Mouse (Mus musculus): ENCODE measurements around the gene Nufip1. TPM values are rescaled to one million over a fixed set of nuclear protein-coding genes. Genes with fewer than 3 reads are reported as not detected.
A peak's percentile ranks its signal among the peaks of the same experiment; 100 is the strongest.
"Not testable (repeated sequence)": the region's sequence is repeated elsewhere in the genome, so short reads cannot be mapped to it uniquely, and the experiment has no call there.

The Nufip1 gene
- polyA plus RNA-seq, 1 experiment from 2014 or later, result 21.9 TPM

DNA sequence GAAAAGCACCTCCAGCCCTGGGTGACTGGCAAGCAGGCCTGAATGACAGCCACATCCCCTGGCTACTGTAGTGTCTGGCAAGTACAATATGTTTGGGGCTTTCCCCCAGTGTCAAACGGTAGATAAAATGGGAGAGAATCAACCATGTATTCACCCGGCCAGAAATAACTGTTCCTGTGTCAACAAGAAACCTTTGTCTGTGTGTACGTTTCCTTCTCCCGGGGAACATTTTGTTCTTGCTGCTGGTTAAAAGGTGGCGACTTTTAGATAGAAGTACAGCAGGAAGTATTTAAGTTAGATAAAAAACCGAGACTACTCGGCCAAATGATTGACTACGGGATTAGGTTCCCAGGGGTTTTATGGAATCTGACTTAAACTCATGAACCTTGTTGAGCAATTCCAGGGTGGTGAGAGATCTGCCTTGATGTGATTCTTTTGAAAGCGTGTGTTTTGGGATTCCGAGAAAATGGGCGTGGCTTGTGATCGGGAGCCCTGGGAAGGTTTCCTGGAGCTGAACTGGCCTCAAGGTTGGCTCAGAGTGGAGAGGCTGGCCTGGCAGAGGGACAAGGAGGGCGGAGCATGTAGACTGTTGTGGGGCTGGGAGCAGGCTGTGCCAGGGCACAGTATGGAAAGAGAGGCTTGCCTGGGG is 39.0 kb downstream of the Nufip1 start:
- H3K27ac ChIP-seq, result peak overlapping the region; percentile 21; the same call in 1 of the 2 replicates
- H3K36me3 ChIP-seq (replicated peaks), result no peaks in the 10 kb centered on the region
- no peak overlapping the region; the same call in 1 of the 2 replicates for H3K4me3 ChIP-seq
- H3K9me3 ChIP-seq, result no peaks in the 10 kb centered on the region
- no peaks in the 10 kb centered on the region for H3K27me3 ChIP-seq (ENCODE audit: poor library complexity, severe bottlenecking)
- 50% methylated on average over 13 of the region's 13 CpGs for WGBS
- DNase-seq (ENCODE audit: extremely low spot score, low spot score), result no peak
- peaks cover 60% of the 10 kb centered on the region for H3K4me1 ChIP-seq

DNA sequence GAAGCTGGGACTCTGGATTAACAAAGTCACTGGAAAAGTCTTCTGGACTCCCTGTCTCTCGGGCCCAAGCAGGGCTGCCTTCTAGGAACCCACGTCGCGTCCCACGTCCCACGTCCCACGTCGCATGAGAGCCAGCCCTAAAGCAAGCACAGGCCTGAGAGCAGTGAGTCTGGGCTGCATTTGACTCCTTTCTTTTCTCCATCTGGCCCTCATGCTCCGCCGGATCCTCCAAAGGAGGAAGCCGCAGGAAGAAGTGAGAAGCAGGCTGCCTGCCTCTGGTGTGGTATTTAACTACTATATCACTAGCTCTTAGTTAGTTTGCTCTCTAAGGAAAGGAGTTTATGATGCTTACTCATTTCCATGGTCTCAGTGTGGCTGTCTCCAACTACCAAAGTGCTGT is 39.8 kb downstream of the Nufip1 start:
- DNase-seq (ENCODE audit: extremely low spot score, low spot score), result no peak
- peak overlapping the region; percentile 21; the same call in 1 of the 2 replicates for H3K27ac ChIP-seq
- whole genome bisulfite sequencing, result 83% methylated on average over 11 of the region's 11 CpGs

GRCm38 (mm10) chr14:76151011-76151410 is 40.3 kb downstream of the Nufip1 start:
- no peak for DNase-seq (ENCODE audit: extremely low spot score, low spot score)
- Histone ChIP-seq H3K36me3 (replicated peaks) (no peaks in the 10 kb centered on the region), H3K27ac (0 out of 2 replicates have a peak overlapping the region, but pooled peaks have one; percentile 100), H3K4me3 (peak overlapping the region; percentile 85; the same call in 1 of the 2 replicates), H3K9me3 (no peaks in the 10 kb centered on the region), H3K4me1 (peaks cover 50% of the 10 kb centered on the region), H3K27me3 (ENCODE audit: poor library complexity, severe bottlenecking) (no peaks in the 10 kb centered on the region)
- WGBS, result 79% methylated on average over 2 of the region's 2 CpGs

More for the DNA sequence above, 39.8 kb downstream of the Nufip1 start:
- H3K4me3 ChIP-seq, result no peak overlapping the region
- H3K36me3 ChIP-seq (replicated peaks), result no peaks in the 10 kb centered on the region
- no peaks in the 10 kb centered on the region for H3K27me3 ChIP-seq (ENCODE audit: poor library complexity, severe bottlenecking)
- no peaks in the 10 kb centered on the region for H3K9me3 ChIP-seq
- peaks cover 55% of the 10 kb centered on the region for H3K4me1 ChIP-seq

DNA sequence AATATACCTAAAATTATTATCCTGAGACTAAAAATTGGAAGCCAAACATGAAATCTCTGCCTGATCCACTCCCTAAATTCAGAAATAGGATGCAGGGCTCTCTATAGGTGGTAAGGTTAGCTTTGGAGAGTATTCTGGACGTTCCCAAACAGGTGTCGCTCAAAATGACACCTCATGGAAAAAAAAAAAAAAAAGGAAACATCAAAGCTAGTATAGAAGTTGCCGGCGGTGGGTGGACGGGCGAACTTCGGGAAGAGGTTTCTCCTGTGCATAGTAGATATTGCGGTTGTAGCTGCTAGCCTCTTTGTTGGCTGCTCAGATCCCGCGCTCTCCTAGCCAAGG is 41.1 kb downstream of the Nufip1 start:
- H3K27ac ChIP-seq, result peak overlapping the region; percentile 100
- no peak for DNase-seq (ENCODE audit: extremely low spot score, low spot score)
- WGBS, result under 1% methylated on average over 10 of the region's 10 CpGs
- H3K36me3 ChIP-seq (replicated peaks), result no peaks in the 10 kb centered on the region
- H3K9me3 ChIP-seq, result no peaks in the 10 kb centered on the region
- H3K27me3 ChIP-seq (ENCODE audit: poor library complexity, severe bottlenecking), result no peaks in the 10 kb centered on the region
- peak overlapping the region; percentile 85 for H3K4me3 ChIP-seq
- H3K4me1 ChIP-seq, result peaks cover 47% of the 10 kb centered on the region

DNA sequence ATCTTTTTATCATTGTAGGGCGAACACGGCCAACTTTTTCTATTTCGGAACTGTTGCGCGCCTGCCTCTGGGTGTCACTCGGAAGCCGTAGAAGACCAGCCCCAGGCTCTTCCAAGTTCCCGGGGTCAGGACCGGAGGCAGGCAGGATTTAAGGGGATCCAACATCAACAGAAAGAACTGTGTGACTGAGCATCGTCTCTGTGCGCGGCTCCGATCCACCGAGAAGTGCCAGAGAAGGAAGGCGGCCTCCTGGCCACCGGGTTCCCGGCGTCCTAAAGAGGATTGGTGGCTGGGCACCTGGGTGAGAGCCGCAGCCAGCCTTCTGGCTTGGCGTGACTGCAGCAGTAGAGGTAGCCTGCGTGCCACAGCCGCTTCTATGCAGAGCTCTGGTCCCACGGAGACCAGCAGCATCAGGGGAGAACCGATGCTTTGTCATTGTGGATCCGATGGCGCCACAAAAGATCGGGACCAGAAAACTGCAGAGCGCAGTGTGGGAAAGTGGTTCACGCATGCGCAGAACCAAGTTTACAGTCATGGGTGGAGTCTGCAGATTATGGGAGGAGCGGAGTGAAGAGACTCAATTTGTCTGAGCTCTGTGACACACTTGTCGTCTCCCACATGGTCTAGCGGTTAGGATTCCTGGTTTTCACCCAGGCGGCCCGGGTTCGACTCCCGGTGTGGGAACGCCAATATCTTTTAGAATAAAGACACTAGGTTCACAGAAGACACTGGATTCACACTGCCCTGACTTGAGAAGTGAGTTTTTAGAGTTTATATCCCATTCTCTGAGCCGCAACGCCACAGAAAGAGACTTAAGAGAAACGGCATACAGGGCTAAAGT is 41.7 kb downstream of the Nufip1 start:
- H3K36me3 ChIP-seq (replicated peaks), result no peaks in the 10 kb centered on the region
- WGBS, result under 1% methylated on average over 41 of the region's 41 CpGs
- H3K4me3 ChIP-seq, result peak overlapping the region; percentile 85

DNA sequence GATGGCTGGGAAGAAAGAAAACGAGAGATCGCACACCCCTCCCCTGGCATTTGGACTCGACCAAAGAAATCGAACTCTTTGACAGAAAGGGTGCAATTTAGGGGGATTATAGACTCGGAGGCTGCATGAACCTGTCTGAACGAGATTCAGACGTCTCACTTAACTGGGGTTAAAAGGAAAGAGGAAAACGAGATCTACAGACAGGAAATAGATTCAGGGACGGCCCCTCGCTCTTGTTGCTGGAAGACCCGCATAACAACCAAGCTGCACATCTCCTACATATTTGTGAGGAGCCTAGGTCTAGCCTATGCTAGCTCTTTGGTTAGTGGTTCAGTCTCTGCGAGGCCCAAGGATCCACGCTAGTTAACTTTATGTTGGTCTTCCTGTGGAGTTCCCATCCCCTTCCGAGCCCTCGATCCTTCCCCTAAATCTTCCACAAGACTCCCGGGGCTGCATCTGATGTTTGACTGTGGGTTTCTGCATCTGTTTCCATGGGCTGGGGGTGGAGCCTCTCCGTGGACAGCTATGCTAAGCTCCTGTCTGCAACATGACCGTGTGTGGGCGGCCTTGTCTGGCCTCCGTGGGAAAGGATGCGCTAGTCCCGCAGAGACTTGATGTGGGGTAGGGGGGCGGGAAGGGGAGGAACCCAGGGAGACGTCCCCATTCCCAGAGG is 42.4 kb downstream of the Nufip1 start:
- Histone ChIP-seq H3K27ac (peak overlapping the region; percentile 100), H3K27me3 (ENCODE audit: poor library complexity, severe bottlenecking) (no peaks in the 10 kb centered on the region), H3K4me3 (peak overlapping the region; percentile 85), H3K9me3 (no peaks in the 10 kb centered on the region), H3K36me3 (replicated peaks) (no peaks in the 10 kb centered on the region), H3K4me1 (peaks cover 58% of the 10 kb centered on the region)
- 1% methylated on average over 24 of the region's 24 CpGs for WGBS
- peak; percentile 60 for DNase-seq (ENCODE audit: extremely low spot score, low spot score)

More for the DNA sequence above, 41.7 kb downstream of the Nufip1 start:
- Histone ChIP-seq H3K9me3 (no peaks in the 10 kb centered on the region), H3K27ac (peak overlapping the region; percentile 100), H3K4me1 (peaks cover 52% of the 10 kb centered on the region), H3K27me3 (ENCODE audit: poor library complexity, severe bottlenecking) (no peaks in the 10 kb centered on the region)
- peak; percentile 94 for DNase-seq (ENCODE audit: extremely low spot score, low spot score)

DNA sequence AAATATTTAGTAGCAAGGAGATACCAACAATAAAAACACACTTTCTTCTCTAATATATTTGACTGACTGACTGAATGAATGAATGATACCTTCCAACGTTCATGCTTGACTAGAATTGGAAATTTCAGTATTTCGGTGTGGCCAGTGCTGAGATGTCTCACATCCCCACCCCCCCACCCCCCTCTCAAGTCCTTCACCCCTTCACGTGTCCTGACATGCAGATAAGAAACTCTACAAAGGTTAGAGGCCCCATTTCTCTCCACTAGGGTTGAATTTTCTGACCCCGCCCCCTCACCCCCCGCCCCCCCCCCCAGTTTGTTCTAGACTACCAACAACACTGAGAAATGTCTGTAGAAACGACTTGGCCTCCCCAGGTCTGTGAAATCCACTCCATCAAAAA is 43.1 kb downstream of the Nufip1 start:
- 27% methylated on average over 6 of the region's 6 CpGs for WGBS
- no peaks in the 10 kb centered on the region for H3K36me3 ChIP-seq (replicated peaks)
- peaks cover 62% of the 10 kb centered on the region for H3K4me1 ChIP-seq
- H3K27me3 ChIP-seq (ENCODE audit: poor library complexity, severe bottlenecking), result no peaks in the 10 kb centered on the region
- no peak overlapping the region for H3K27ac ChIP-seq
- no peaks in the 10 kb centered on the region for H3K9me3 ChIP-seq
- peak overlapping the region; percentile 85 for H3K4me3 ChIP-seq
- no peak for DNase-seq (ENCODE audit: extremely low spot score, low spot score)

GRCm38 (mm10) chr14:76158192-76158785 is 47.6 kb downstream of the Nufip1 start:
- H3K4me1 ChIP-seq, result peaks cover 24% of the 10 kb centered on the region
- no peak overlapping the region for H3K4me3 ChIP-seq
- no peaks in the 10 kb centered on the region for H3K9me3 ChIP-seq
- H3K36me3 ChIP-seq (replicated peaks), result no peaks in the 10 kb centered on the region
- peak overlapping the region; percentile 15; the same call in 1 of the 2 replicates for H3K27ac ChIP-seq
- H3K27me3 ChIP-seq (ENCODE audit: poor library complexity, severe bottlenecking), result no peaks in the 10 kb centered on the region; the same call in 1 of the 2 replicates
- DNase-seq (ENCODE audit: extremely low spot score, low spot score), result no peak
- 65% methylated on average over 5 of the region's 5 CpGs for WGBS

DNA sequence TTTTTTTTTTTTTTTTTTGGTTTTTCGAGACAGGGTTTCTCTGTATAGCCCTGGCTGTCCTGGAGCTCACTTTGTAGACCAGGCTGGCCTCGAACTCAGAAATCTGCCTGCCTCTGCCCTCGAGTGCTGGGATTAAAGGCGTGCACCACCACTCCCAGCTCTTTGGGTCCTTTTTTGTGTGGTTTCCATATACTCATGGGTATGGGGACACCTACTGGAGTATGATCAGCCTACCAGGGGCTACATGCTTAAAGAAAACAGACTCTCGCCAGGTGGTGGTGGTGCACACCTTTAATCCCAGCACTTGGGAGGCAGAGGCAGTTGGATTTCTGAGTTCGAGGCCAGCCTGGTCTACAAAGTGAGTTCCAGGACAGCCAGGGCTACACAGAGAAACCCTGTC is 49.9 kb downstream of the Nufip1 start:
- not testable (repeated sequence) for DNase-seq (ENCODE audit: extremely low spot score, low spot score); H3K27ac ChIP-seq
- 85% methylated on average over 6 of the region's 6 CpGs for WGBS

DNA sequence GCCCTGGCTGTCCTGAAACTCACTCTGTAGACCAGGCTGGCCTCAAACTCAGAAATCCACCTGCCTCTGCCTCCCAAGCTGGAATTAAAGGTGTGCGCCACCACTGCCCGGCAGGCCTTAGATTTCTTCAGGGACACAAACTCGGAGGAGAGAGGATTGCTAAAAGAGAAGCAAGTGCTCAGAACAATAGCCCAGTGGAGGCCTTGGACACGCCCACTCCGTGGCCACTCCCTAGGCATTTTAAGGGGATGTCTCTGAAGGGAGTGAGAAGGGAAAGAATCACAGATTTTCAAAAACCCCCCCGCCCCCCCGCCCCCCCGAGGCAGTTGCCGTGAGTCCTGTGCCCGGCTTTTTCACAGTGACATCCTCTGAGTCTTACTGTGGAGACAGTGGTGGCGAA is 53.5 kb downstream of the Nufip1 start:
- Histone ChIP-seq H3K36me3 (replicated peaks) (no peaks in the 10 kb centered on the region), H3K27me3 (ENCODE audit: poor library complexity, severe bottlenecking) (peaks cover 33% of the 10 kb centered on the region), H3K4me1 (peaks cover 15% of the 10 kb centered on the region), H3K27ac (no peak overlapping the region), H3K9me3 (no peaks in the 10 kb centered on the region), H3K4me3 (no peak overlapping the region; the same call in 1 of the 2 replicates)
- 38% methylated on average over 11 of the region's 11 CpGs for WGBS
- no peak for DNase-seq (ENCODE audit: extremely low spot score, low spot score)

More for the DNA sequence above, 49.9 kb downstream of the Nufip1 start:
- Histone ChIP-seq H3K4me1 (peaks cover 30% of the 10 kb centered on the region), H3K27me3 (ENCODE audit: poor library complexity, severe bottlenecking) (peaks cover 23% of the 10 kb centered on the region)
- not testable (repeated sequence) for H3K9me3 ChIP-seq; H3K4me3 ChIP-seq; H3K36me3 ChIP-seq (replicated peaks)

GRCm38 (mm10) chr14:76164904-76165755 is 54.4 kb downstream of the Nufip1 start:
- no peaks in the 10 kb centered on the region for H3K9me3 ChIP-seq
- no peaks in the 10 kb centered on the region for H3K36me3 ChIP-seq (replicated peaks)
- H3K4me3 ChIP-seq, result peak overlapping the region; percentile 25
- peaks cover 33% of the 10 kb centered on the region for H3K27me3 ChIP-seq (ENCODE audit: poor library complexity, severe bottlenecking)
- 31% methylated on average over 32 of the region's 32 CpGs for WGBS
- peaks cover 22% of the 10 kb centered on the region for H3K4me1 ChIP-seq
- H3K27ac ChIP-seq, result 0 out of 2 replicates have a peak overlapping the region, but pooled peaks have one; percentile 35
- no peak for DNase-seq (ENCODE audit: extremely low spot score, low spot score)

Data from forebrain, embryonic 10.5 days (tissue).